Mouse (Mus musculus) right cerebral cortex, adult 2 months (tissue): Measurements from ENCODE around the gene Gfra1.

ENCODE experiments used
- DNase-seq, 2 experiments: peaks; one replicate each; pipeline ENCODE4 v3.0.0; 2021 to 2022; ENCODE audit warnings: low spot score in 2 of 2

Gene Gfra1

GRCm38 (mm10) chr19:58455496-58456061 lies at the start of gene Gfra1:
Gene Gfra1, minus strand, starts transcription at chr19:58455909.
- DNase-seq = peak; percentile 46 to 63

GRCm38 (mm10) chr19:58500049-58500448 lies 44.3 kb upstream of the Gfra1 start:
- DNase-seq = no peak

- no peak for DNase-seq
Observed at GRCm38 (mm10) chr19:58499420-58499966, 43.8 kb upstream of the Gfra1 start.

GRCm38 (mm10) chr19:58497106-58497505 lies 41.4 kb upstream of the Gfra1 start:
- no peak for DNase-seq

GRCm38 (mm10) chr19:58486686-58487085 lies 31.0 kb upstream of the Gfra1 start:
- no peak for DNase-seq

- DNase-seq = no peak
Observed at GRCm38 (mm10) chr19:58482373-58482977, 26.8 kb upstream of the Gfra1 start.

GRCm38 (mm10) chr19:58474251-58474650 lies 18.5 kb upstream of the Gfra1 start:
- DNase-seq = no peak

GRCm38 (mm10) chr19:58469421-58469820 lies 13.7 kb upstream of the Gfra1 start:
- DNase-seq = peak; percentile 95

GRCm38 (mm10) chr19:58468331-58468730 lies 12.6 kb upstream of the Gfra1 start:
- no peak for DNase-seq

- DNase-seq = no peak
Observed at GRCm38 (mm10) chr19:58463755-58464154, 8.0 kb upstream of the Gfra1 start.

GRCm38 (mm10) chr19:58460361-58461022 lies 4.8 kb upstream of the Gfra1 start:
- DNase-seq = no peak

- no peak for DNase-seq
Observed at GRCm38 (mm10) chr19:58456491-58457061, 867 bp upstream of the Gfra1 start.

GRCm38 (mm10) chr19:58455061-58455495 lies 631 bp downstream of the Gfra1 start:
- peak; percentile 31 to 52 for DNase-seq

GRCm38 (mm10) chr19:58454261-58455060 lies 1.2 kb downstream of the Gfra1 start:
- DNase-seq = peak; percentile 45 to 57

- no peak for DNase-seq
Observed at GRCm38 (mm10) chr19:58453581-58453980, 2.1 kb downstream of the Gfra1 start.

GRCm38 (mm10) chr19:58452941-58453551 lies 2.7 kb downstream of the Gfra1 start:
- DNase-seq = peak in 1 of 2 experiments; percentile 10

- DNase-seq = peak in 1 of 2 experiments; percentile 23
Observed at GRCm38 (mm10) chr19:58452178-58452819, 3.4 kb downstream of the Gfra1 start.

GRCm38 (mm10) chr19:58451323-58451722 lies 4.4 kb downstream of the Gfra1 start:
- DNase-seq = no peak

GRCm38 (mm10) chr19:58450716-58451115 lies 5.0 kb downstream of the Gfra1 start:
- DNase-seq = no peak
